Mouse (Mus musculus) ZHBTc4 (cell line): Measurements from ENCODE around the gene Olfr491.

ENCODE experiments used
- DNase-seq: peaks from one replicate; pipeline ENCODE4 v3.0.0-alpha.2; 2011; ENCODE audit warnings: low read depth, low spot score

Olfr491 gene

DNA sequence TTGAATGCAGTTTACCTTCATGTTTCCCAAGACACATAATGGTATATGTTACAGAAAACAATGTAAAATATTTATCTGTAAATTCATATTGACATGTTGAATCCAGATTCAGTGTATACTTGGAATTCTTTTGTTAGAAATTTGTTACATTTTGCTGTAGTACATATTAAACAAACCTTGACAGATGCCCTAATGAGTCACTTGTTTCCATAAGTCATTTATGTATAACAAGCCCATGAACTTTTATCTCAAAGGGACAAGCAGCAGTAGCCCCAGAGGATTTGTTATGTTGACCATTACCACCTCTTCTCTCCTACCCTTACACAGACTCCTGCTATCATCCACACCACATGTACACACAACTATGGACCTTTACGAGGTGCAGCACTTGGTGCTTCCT lies at the start of gene Olfr491:
TSS of gene Olfr491 (plus strand) at position 301 of the 400 bp plus-strand sequence.
- DNase-seq = no peak

DNA sequence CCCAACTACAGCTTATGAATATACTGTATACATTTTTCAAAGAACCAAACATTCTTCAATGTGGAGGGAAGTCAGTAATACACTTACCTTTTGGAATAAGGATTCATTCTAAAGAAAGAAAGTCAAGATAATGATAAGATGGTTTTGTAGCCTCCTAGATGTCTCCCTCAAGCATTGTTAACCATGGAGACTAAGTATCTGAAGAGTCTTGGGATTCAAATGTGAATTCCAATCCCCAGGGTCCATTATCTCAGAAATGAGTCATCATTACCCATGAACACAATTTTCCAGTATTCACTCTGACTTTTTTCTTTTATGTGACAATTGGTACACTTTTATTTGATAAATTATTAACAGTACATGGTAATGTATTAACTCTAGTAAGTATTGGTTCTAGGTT lies 24.4 kb upstream of the Olfr491 start, which contains the start of gene Olfr490:
TSS of gene Olfr490 (minus strand) at position 101 of the 400 bp plus-strand sequence.
- no peak for DNase-seq

DNA sequence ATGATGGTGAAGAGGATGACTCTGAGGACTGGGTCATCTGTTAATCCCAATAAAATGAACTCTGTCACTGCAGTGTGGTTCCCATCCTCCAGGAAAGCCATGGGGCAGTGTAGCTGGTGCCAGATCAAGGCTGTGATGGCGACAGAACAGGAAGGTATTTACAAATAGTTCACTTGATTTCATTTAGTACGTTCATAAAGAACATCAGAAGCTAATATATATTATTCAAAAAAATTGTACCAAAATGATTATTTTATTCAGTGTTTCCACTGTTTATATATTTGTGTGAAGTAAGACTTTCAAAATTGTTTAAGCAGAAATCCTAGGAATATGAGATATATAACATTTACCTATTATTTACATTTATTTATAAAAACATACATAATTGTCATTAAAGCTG lies 10.3 kb downstream of the Olfr491 start, which contains the start of gene Olfr492:
TSS of gene Olfr492 (minus strand) at position 101 of the 400 bp plus-strand sequence.
- DNase-seq = no peak

DNA sequence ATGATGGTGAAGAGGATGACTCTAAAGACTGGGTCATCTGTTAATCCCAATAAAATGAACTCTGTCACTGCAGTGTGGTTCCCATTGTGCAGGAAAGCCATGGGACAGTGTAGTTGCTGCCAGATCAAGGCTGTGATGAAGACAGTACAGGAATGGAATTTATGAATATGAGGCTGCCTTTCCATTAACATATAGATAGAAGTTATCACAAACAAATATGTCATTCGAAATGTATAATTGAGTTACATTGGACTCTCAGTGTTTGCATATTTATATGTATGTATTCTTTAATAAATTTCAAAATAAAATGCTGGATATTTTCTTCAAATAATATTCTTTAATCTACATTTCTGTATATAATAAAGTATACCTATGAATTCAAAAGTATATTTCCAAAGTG lies 33.6 kb downstream of the Olfr491 start, which contains the start of gene Olfr493:
TSS of gene Olfr493 (minus strand) at position 101 of the 400 bp plus-strand sequence.
- DNase-seq = no peak

DNA sequence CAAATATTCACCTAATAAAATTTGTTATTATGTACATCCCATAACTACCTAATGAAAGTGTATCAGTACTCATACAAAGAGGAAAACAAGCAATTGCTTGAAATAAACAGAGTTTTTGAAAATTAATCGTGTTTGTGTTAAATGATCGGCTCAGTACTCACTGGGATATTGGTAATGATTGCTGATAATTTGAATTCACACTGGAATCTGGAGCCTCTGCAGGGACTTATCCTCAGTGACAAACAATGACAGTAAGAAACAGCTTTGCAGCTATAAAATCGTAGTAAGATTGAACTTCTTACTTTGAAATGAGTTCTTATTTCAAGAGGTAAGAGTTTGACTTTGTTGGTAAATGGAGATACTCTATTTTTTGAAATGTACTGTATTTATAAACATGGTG lies 51.8 kb downstream of the Olfr491 start, which contains the start of gene Olfr494:
TSS of gene Olfr494 (plus strand) at position 301 of the 400 bp plus-strand sequence.
- DNase-seq = no peak
